Mouse (Mus musculus) megakaryocyte, embryonic 14.5 days (primary cell): ENCODE data around the gene Abhd2. TPM values are rescaled to one million over a fixed set of nuclear protein-coding genes. Genes with fewer than 3 reads are reported as not detected.

Experiments
- H3K27me3 ChIP-seq: replicated peaks from 2 replicates; pipeline ENCODE3; 2012; ENCODE audit warnings: inconsistent platforms
- H3K36me3 ChIP-seq: replicated peaks from 2 replicates; pipeline ENCODE3; 2012; ENCODE audit warnings: low read length, inconsistent platforms, mixed read lengths
- H3K4me1 ChIP-seq: 2 replicates; pipeline ENCODE4 v1.6.1; 2012; ENCODE audit warnings: inconsistent platforms
- H3K4me3 ChIP-seq: replicated peaks from 2 replicates; pipeline ENCODE3; 2012; ENCODE audit warnings: moderate library complexity, mild to moderate bottlenecking, inconsistent platforms
- H3K9me3 ChIP-seq: 2 replicates; pipeline ENCODE4 v1.6.1; 2012; ENCODE audit warnings: inconsistent platforms
- FLI1 ChIP-seq: IDR thresholded peaks from 2 replicates; pipeline ENCODE4 v1.6.1; 2012; ENCODE audit warnings: low read length, inconsistent platforms, mixed read lengths
- GATA1 ChIP-seq: IDR thresholded peaks from 3 replicates; pipeline ENCODE4 v1.6.1; 2012; ENCODE audit warnings: mixed read lengths, low read length, inconsistent platforms, borderline replicate concordance
- polyA plus RNA-seq: library from polyadenylated mRNA; stranded (reverse); fragments of >175 nt; gene quantifications from 2 replicates; pipeline ENCODE4 v1.2.3, GENCODE M21; 2012; ENCODE audit warnings: low replicate concordance; ENCODE audit not compliant: insufficient read depth

Gene Abhd2
- polyA plus RNA-seq, 1 experiment: 18.2 TPM

DNA sequence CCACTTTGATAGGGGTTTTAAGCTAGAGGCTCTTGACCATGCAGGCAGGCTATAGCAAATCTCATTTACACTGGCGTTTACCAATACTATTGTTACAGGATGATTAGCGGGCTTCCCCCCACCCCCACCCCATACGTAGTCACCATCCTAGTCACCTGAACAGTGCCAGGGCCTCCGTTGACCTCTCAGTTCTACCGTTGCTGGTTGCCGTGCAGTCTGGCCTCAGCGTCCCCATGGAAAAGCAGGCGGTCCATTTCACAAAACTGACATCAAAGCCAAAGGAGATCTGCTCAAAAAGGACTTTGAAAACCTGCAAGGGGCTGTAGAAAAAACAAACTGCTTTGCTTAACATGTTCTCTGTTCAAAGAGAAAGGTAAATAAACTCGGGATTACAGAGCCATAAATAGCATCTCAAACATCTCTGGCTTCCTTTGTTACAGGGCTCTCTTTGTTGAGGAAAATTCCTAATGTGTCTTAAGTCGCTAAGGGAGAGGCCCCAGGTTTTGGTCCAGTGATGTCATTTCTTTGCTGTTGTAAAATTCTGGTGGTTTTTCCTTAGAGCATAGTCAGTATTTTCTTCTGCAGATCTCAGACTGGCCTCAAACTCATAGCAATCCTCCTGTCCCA, 43.2 kb downstream of the Abhd2 start:
- peaks cover 6% of the 10 kb centered on the region for H3K27me3 ChIP-seq
- H3K4me3 ChIP-seq: no peak overlapping the region
- TF ChIP-seq GATA1 (no peak), FLI1 (no peak)
- no peaks in the 10 kb centered on the region for H3K9me3 ChIP-seq
- H3K4me1 ChIP-seq: peaks cover 77% of the 10 kb centered on the region
- peaks cover 69% of the 10 kb centered on the region for H3K36me3 ChIP-seq

DNA sequence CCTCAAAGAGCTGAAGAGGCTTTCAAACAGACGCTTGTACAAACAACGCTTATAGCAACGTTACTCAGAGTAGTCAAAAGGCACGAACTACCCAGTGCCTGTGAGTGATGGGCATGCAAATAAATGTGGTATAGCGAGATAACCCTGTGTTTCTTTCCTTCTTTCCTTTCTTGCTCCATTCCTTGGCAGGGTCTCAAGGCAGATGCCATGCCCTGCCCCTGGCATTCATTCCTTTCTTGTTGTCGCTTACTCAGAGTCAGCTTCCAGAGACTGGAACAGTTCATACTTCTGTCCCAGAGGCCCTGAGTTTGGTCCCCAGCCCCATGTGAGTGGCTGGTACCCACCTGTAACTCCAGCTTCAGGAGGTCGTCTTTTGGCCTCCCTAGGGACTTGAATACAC, 44.6 kb downstream of the Abhd2 start:
- Histone ChIP-seq H3K27me3 (peaks cover 6% of the 10 kb centered on the region), H3K4me1 (peaks cover 66% of the 10 kb centered on the region), H3K4me3 (no peak overlapping the region), H3K36me3 (peaks cover 69% of the 10 kb centered on the region), H3K9me3 (no peaks in the 10 kb centered on the region)
- TF ChIP-seq FLI1 (no peak), GATA1 (no peak)

DNA sequence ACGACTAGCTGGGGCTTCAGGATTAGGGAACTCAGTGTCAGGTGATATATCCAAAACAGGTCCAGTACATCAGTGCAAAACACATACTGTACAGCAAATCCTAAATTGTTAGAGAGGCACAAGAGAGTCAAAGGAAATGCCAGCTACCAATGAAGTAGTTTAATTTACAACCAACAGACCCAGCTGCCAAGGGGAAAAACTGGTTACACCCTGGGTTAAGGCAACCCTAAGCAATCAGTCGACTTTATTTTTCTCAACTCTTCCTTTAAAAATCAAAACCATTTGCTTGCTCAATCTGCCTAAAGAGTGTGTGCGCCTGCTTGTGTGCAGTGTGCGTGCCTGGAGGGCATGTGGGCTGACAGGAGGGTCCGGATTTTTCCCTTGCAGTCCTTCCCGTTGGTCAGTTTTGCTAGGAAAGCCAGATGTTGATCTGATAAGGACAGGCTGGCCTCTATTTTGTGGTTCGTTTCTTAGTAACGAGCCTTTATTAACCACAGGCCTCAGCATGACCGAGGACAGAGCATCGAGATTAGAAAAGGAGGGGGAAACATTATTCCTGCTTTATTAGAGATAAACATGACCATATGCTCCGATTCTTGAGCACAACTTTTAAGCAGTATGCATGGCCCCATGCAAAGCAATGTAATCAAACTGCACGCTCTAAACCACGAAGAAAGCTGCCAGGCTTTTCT, 45.3 kb downstream of the Abhd2 start:
- peaks cover 60% of the 10 kb centered on the region for H3K4me1 ChIP-seq
- peaks cover 70% of the 10 kb centered on the region for H3K36me3 ChIP-seq
- H3K27me3 ChIP-seq: peaks cover 6% of the 10 kb centered on the region
- no peak overlapping the region for H3K4me3 ChIP-seq
- H3K9me3 ChIP-seq: no peaks in the 10 kb centered on the region
- TF ChIP-seq GATA1 (no peak), FLI1 (no peak)

DNA sequence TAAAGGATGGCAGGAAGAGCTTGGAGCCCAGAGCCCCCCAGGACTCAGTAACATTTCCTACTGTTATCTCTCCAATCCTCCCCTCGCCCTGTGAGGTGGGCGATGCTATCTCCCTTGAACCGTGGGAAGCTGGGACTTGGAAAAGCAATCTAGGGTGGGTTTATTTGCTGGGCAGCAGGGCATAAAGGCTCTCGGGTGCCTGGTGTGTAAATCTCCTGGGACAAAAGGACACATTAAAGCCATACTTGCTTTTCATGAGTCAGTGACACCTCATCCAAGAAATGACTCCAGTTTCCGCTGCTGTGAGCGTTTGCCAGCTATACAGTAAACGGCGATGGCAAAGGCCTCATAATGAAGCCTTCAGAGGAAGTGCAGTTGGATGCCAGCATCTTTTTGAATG, 50.9 kb downstream of the Abhd2 start:
- no peak overlapping the region for H3K4me3 ChIP-seq
- H3K9me3 ChIP-seq: no peaks in the 10 kb centered on the region
- TF ChIP-seq GATA1 (no peak), FLI1 (no peak)
- peaks cover 81% of the 10 kb centered on the region for H3K36me3 ChIP-seq
- H3K4me1 ChIP-seq: peaks cover 7% of the 10 kb centered on the region
- peaks cover 2% of the 10 kb centered on the region for H3K27me3 ChIP-seq

DNA sequence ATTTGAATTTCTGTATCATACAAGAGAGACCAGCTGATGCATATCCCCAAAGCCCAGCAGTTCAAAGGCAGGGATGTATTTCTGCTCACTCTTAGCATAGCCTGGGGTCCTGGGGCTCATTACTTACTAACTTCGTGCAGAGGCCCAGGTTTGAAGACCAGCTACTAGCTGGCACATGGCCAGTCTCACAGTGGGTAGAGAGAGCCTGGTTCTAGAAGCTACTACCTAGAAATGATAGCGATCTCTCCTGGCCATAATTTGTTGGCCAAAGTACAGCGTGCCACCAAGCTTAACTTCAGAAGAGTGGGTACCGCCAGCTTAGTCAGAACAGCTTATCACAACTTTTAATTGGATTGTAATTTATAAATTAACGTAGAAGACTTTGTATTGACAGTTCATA, 55.8 kb downstream of the Abhd2 start:
- H3K36me3 ChIP-seq: peaks cover 97% of the 10 kb centered on the region
- H3K9me3 ChIP-seq: no peaks in the 10 kb centered on the region
- H3K4me1 ChIP-seq: 0 out of 2 replicates have a peak, but pooled peaks cover 7% of the 10 kb centered on the region
- TF ChIP-seq GATA1 (no peak), FLI1 (no peak)
- no peak overlapping the region for H3K4me3 ChIP-seq
- no peaks in the 10 kb centered on the region for H3K27me3 ChIP-seq

DNA sequence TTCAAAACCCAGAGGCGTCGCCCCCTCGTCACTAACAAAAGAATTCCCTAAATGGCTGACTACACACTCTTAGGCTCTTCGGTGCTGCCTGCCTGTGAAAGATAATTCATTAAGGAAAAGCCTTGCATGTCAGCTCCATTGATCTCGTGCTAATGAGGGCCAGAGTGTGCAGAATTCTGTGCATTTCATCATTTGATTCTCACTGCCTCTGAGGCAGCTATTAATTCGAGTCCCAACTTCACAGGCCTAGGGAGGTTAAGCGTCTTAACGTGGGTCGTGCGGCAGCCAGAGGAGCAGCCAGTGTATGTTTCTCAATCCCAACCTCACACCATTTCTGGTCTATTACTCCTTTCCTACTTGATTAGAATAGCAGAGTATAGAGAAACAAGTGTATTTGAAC, 58.2 kb downstream of the Abhd2 start:
- peaks cover 97% of the 10 kb centered on the region for H3K36me3 ChIP-seq
- TF ChIP-seq GATA1 (no peak), FLI1 (no peak)

DNA sequence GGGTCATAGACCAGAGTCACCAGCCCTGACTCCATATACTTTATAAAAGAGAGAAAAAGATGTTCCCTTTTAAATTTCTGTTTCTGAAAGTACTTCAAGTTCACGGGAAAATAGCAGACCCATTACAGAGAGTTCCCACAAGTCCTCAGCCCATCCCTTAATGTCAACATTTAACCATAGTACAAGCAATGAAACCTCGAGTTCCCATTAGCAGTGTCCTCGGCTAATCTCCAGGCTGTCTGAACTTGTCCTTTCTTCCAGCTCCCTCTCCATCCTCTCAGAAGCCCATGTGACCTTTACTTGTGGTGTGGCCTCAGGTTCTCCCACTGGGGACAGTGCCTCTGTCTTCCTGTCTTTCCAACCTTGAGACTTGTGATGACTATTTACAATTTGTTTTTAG, 60.4 kb downstream of the Abhd2 start:
- Histone ChIP-seq H3K4me1 (peaks cover 22% of the 10 kb centered on the region), H3K27me3 (no peaks in the 10 kb centered on the region), H3K4me3 (no peak overlapping the region), H3K36me3 (peaks cover 82% of the 10 kb centered on the region), H3K9me3 (no peaks in the 10 kb centered on the region)
- TF ChIP-seq GATA1 (no peak), FLI1 (no peak)

More for the DNA sequence above, 58.2 kb downstream of the Abhd2 start:
- Histone ChIP-seq H3K9me3 (no peaks in the 10 kb centered on the region), H3K4me3 (no peak overlapping the region), H3K27me3 (no peaks in the 10 kb centered on the region), H3K4me1 (peaks cover 15% of the 10 kb centered on the region)

DNA sequence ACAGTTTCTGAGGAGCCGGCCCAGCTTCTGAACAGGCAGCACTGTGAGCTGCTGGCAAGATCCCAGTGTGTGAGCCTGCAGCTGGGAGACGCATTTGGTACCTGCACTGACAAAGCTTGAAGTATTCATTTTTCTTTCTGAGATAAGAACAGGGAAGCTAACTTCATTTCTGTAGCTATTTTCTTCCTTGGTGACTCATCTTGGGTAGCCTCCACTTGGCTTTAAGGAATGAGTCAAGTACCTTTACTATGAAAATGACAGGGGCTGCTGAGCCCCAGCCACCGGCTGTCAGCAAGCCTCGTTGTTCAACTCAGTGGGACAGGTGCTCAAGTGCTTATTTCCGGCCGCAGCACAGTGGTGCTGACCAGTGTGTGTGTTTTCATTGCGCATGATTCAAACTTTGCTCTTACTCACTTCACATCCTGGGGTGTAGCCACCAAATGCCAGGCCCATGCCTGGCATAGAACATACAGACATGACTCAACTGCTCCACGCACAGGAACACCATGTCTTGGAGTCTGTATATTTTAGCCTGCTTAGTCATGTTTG, 63.4 kb downstream of the Abhd2 start:
- H3K27me3 ChIP-seq: no peaks in the 10 kb centered on the region
- peaks cover 16% of the 10 kb centered on the region for H3K4me1 ChIP-seq
- no peak overlapping the region for H3K4me3 ChIP-seq
- H3K36me3 ChIP-seq: peaks cover 52% of the 10 kb centered on the region
- no peak for TF ChIP-seq FLI1
- TF ChIP-seq GATA1: no peak
- no peaks in the 10 kb centered on the region for H3K9me3 ChIP-seq

DNA sequence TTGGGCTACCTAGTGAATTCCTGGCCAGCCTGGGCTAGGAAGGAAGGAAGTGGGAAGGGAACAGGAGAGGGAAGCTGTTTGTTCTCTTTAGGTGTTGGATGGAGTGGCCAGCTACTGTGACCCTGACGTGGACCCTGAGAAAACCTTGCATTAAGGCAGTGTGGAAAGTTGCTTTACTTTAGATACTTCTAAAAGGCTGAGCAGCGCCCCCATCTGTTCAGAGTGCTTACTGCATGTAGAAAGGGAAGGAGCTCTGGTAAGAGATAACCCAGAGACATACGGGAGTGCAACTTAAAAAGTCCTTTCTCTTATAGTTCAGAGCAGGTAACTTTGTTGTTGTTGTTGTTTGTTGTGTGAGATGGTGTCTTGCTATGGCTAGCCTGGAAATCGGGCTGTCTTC, 72.9 kb downstream of the Abhd2 start:
- Histone ChIP-seq H3K9me3 (0 out of 2 replicates have a peak, but pooled peaks cover 4% of the 10 kb centered on the region), H3K4me1 (peaks cover 53% of the 10 kb centered on the region), H3K36me3 (peaks cover 85% of the 10 kb centered on the region), H3K27me3 (no peaks in the 10 kb centered on the region), H3K4me3 (no peak overlapping the region)
- TF ChIP-seq GATA1 (no peak), FLI1 (no peak)

DNA sequence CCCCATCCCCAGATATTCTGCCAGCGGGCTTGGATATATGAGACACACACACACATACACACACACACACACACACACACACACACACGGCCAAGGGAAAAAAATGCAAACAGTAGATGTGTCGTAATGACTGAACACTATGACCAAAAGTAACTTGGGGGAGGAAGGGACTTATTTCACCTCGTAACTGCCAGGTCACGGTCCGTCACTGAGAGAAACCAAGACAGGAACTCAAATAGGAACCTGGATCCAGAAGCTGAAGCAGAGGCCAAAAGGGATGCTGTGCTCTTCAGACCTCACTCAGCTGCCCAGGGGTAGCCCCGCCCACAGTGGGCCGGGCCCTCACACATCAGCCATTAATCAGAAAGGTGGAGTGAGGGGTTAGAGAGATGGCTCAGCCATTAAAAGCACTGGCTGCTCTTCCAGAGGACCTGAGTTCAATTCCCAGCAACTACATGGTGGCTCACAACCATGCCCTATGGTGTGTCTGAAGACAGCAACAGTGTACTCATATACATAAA, 73.6 kb downstream of the Abhd2 start:
- Histone ChIP-seq H3K9me3 (0 out of 2 replicates have a peak, but pooled peaks cover 4% of the 10 kb centered on the region), H3K27me3 (no peaks in the 10 kb centered on the region), H3K4me1 (peaks cover 56% of the 10 kb centered on the region), H3K36me3 (peaks cover 92% of the 10 kb centered on the region), H3K4me3 (no peak overlapping the region)
- no peak for TF ChIP-seq GATA1
- TF ChIP-seq FLI1: no peak
